Mouse (Mus musculus) right cerebral cortex, adult 18-20 months (tissue): ENCODE results near the gene Myh10.

ENCODE experiments used
- DNase-seq: peaks from one replicate; pipeline ENCODE4 v3.0.0; 2022; ENCODE audit warnings: mixed read lengths

The Myh10 gene

DNA sequence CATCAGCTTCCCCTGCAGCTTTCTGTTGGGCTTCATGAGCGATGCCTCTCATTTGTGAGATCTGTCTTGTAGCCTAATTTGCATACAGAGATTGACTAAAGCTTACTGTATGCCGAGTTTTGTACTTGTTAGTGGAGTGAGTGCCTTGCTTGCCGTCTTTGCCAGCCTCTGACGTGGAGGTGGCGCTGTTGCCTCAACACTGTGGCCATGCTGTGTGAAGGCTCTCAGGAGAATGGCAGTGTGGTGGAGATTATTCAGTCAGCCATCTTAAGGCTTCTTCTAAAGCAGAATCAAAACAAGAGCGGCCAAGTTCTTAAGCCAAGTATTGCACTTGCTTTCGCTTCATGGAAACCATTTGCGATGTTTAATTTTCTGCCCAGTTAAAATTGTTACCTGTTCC is 59.6 kb downstream of the Myh10 start:
- DNase-seq = peak; percentile 56

DNA sequence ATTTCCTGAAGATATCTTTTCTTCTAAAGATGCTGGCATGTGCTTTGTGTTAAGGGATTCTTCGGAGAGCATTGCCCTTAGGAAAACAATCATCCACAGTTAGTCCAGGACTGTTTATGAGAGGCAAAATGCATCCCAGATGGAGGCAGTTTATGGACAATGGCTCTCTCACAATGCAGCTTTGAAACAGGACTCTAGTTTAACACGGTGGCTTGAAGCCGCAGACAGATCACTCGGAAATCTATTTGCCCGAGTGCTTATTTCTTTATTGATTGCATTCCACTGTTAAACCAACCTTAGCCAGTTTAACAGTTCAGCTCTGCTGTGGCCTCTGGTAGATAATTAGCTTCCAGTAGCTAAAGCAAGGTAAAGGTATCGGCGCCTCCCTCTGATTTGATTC is 62.9 kb downstream of the Myh10 start:
- DNase-seq = no peak

GRCm38 (mm10) chr11:68756456-68757348 is 65.3 kb downstream of the Myh10 start:
- no peak for DNase-seq

- DNase-seq = no peak
Measured at GRCm38 (mm10) chr11:68759691-68760090, 68.3 kb downstream of the Myh10 start.

- no peak for DNase-seq
Measured at GRCm38 (mm10) chr11:68761155-68761554, 69.8 kb downstream of the Myh10 start.

- DNase-seq = no peak
Measured at GRCm38 (mm10) chr11:68761664-68762063, 70.3 kb downstream of the Myh10 start.

DNA sequence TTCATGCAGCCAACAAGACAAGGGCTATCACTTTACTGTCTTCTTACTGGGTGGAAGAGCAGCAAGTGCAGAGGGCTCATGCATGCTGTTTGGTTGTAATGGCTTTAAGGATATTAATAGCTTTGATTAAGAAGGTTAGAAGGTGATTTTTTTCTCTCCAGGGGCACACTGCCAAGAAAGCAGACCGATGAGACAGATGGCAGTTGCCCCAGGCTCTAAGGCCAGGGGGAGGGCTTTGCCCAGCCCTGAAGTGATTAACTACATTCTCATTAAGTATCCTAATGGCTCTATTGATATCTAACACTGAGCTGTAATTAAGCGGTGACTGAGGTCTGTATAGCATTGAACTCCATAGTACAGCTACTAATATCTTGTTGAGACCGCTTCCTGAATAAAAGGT is 73.3 kb downstream of the Myh10 start:
- no peak for DNase-seq

DNA sequence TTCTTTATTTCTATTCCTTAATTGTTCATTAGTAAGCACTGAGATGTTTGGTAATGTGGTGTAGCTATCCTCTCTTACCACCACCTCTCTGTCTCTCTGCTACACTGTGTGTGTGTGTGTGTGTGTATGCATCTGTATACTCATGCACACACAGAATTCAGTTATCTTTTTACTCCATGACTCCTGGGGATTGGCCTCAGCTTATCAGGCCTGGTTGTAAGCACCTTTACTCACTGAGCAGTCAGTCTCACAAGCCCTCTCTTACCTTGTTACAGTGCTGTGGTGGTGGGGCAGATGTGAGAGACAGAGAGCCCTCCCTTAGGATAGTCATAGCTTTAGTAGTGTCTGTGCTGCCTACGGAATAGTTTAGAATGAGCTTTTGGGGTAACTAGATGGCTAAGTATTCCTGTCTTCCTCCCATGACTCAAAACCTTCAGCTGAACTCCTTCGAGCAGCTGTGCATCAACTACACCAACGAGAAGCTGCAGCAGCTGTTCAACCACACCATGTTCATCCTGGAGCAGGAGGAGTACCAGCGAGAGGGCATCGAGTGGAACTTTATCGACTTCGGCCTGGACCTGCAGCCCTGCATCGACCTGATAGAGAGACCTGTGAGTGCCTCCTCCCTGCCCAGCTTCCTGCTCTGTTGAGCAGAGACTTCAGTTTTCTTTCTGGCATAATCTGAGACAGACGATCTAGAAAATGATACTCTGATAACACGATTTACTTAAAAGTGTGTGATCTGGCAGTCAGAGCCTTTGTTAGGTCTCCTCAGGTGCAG is 76.6 kb downstream of the Myh10 start:
- DNase-seq = no peak

GRCm38 (mm10) chr11:68769770-68770510 is 78.6 kb downstream of the Myh10 start:
- DNase-seq = no peak

- DNase-seq = no peak
Measured at GRCm38 (mm10) chr11:68776147-68776655, 84.8 kb downstream of the Myh10 start.

DNA sequence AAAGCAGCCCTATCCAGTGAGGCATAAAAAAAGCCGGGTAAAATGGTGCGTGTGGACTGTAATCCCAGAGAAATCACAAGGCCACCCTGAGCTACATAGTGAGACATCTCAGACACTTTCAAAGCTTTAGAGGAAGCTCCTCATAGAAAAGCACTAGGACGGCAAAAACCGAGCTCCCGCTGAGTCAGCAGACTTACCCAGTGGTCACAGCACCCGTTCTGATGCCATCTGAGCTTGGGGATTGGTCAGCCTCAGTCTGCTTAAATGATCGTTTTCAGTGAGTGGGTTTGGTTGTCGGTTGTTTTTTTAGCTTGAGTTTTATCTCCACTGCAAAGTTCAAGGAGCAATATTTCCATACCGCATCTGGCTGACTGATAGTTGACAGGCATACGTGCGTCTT is 86.6 kb downstream of the Myh10 start:
- DNase-seq = no peak

DNA sequence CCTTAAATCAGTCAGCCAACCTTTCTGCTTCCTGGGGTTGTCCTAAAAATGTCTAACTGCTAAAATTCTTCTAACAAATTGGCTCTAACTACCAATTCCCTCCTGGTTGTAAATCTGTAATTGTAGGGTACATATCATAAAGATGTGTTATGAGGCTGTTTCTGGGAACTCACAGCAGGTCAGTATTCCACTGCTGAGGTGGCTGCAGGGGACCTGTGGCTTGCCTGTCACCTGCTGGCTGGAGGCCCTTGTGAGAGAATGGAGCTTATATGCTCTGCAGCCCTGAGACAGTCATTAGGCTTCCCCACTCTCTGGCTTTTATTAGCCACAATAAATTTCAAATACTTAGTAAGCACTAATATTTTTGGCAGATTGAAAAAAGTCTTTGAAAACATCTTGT is 87.5 kb downstream of the Myh10 start:
- no peak for DNase-seq

GRCm38 (mm10) chr11:68779735-68780465 is 88.5 kb downstream of the Myh10 start:
- DNase-seq = peak; percentile 40

GRCm38 (mm10) chr11:68780466-68781114 is 89.2 kb downstream of the Myh10 start:
- no peak for DNase-seq

- DNase-seq = peak; percentile 31
Measured at GRCm38 (mm10) chr11:68782336-68782735, 91.0 kb downstream of the Myh10 start.

GRCm38 (mm10) chr11:68785813-68786212 is 94.5 kb downstream of the Myh10 start:
- DNase-seq = no peak

DNA sequence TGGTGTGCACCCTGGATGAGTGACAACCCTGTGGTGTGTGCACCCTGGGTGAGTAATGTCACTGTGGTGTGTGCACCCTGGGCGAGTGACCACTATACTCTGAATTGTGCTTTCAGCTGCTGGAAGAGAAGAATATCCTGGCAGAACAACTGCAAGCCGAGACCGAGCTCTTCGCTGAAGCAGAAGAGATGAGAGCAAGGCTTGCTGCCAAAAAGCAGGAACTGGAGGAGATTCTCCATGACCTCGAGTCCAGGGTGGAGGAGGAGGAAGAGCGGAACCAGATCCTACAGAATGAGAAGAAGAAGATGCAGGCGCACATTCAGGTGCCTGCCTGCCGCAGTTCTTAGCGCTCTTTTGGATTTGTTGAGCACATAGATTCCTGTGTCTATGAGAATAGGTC is 95.9 kb downstream of the Myh10 start:
- no peak for DNase-seq

GRCm38 (mm10) chr11:68790720-68791119 is 99.4 kb downstream of the Myh10 start:
- no peak for DNase-seq

- DNase-seq = no peak
Measured at GRCm38 (mm10) chr11:68791794-68792193, 100.4 kb downstream of the Myh10 start.

- no peak for DNase-seq
Measured at GRCm38 (mm10) chr11:68798258-68798657, 106.9 kb downstream of the Myh10 start.

DNA sequence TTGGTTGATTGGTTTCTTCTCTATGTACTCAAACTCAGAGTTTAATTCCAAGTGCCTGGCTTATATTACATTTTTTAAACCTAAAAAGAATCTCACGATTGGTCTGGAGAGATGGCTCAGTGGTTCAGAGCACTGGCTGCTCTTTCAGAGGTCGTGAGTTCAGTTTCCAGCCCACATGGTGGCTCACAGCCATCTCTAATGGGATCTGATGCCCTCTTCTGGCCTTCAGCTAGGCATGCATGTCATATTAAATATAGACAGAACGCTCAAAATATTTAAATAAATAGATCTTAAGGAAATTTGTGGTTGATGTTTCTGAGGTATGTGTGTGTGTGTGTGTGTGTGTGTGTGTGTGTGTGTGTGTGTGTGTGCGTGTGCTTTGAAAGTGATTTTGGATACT is 113.8 kb downstream of the Myh10 start:
- no peak for DNase-seq

- DNase-seq = peak; percentile 54
Measured at GRCm38 (mm10) chr11:68807787-68808186, 116.4 kb downstream of the Myh10 start.
